Mouse (Mus musculus) bone marrow macrophage, adult 2 months (primary cell): ENCODE results near the gene Gm20388.

Experiments used
- CTCF ChIP-seq: IDR thresholded peaks from 2 replicates; pipeline ENCODE4 v1.5.1; 2012; ENCODE audit warnings: low read depth, mild to moderate bottlenecking, low read length, moderate library complexity
- POLR2A ChIP-seq: IDR thresholded peaks from 2 replicates; pipeline ENCODE4 v1.6.1; 2012; ENCODE audit warnings: mild to moderate bottlenecking, low read depth, low read length, borderline replicate concordance

GRCm38 (mm10) chr8:122395291-122395690, 2484.7 kb downstream of the Gm20388 start:
- TF ChIP-seq CTCF (no peak), POLR2A (no peak)
